Mouse (Mus musculus) myocyte (in vitro differentiated cells): ENCODE results near the gene Clock. TPM values are rescaled to one million over a fixed set of nuclear protein-coding genes. Genes with fewer than 3 reads are reported as not detected.

Experiments
- H3K27me3 ChIP-seq: one replicate; pipeline ENCODE4 v1.6.1; 2011; ENCODE audit not compliant: control insufficient read depth, insufficient read depth, insufficient read length
- H3K36me3 ChIP-seq: one replicate; pipeline ENCODE4 v1.6.1; 2011; ENCODE audit not compliant: control insufficient read depth, insufficient read depth
- H3K4me2 ChIP-seq: one replicate; pipeline ENCODE4 v1.6.1; 2011; ENCODE audit warnings: low read depth, control low read depth
- H3K4me3 ChIP-seq: one replicate; pipeline ENCODE4 v1.5.1; 2011; ENCODE audit warnings: mild to moderate bottlenecking, control low read depth, moderate library complexity
- H3K79me2 ChIP-seq: one replicate; pipeline ENCODE4 v1.6.1; 2011; ENCODE audit not compliant: control insufficient read depth, insufficient read depth
- H3ac ChIP-seq: one replicate; pipeline ENCODE4 v1.6.1; 2011; ENCODE audit not compliant: control insufficient read depth, insufficient read length
- CEBPB ChIP-seq: IDR thresholded peaks from 2 replicates; pipeline ENCODE4 v1.6.1; 2011; ENCODE audit warnings: mild to moderate bottlenecking, moderate library complexity; ENCODE audit not compliant: poor library complexity, insufficient read depth, severe bottlenecking
- E2F4 ChIP-seq: IDR thresholded peaks from one replicate; pipeline ENCODE4 v1.6.1; 2011; ENCODE audit warnings: mild to moderate bottlenecking, control low read depth, moderate library complexity; ENCODE audit not compliant: insufficient read depth
- MAX ChIP-seq: IDR thresholded peaks from one replicate; pipeline ENCODE4 v1.6.1; 2011; ENCODE audit warnings: low read depth, mild to moderate bottlenecking, control low read depth
- MYOD1 ChIP-seq, 3 experiments: IDR thresholded peaks; one replicate each; pipeline ENCODE4 v1.6.1; 2011; ENCODE audit warnings: control low read depth in 2 of 3, low read depth in 2 of 3, mild to moderate bottlenecking in 2 of 3, moderate library complexity in 1 of 3; ENCODE audit not compliant: insufficient read length in 2 of 3, control insufficient read depth in 1 of 3
- MYOG ChIP-seq, 3 experiments: IDR thresholded peaks; one replicate each; pipeline ENCODE4 v1.6.1; 2011; ENCODE audit warnings: control low read depth in 2 of 3, low read depth in 2 of 3, mild to moderate bottlenecking in 2 of 3; ENCODE audit not compliant: insufficient read length in 2 of 3, control insufficient read depth in 1 of 3, insufficient read depth in 1 of 3
- POLR2A ChIP-seq: IDR thresholded peaks from one replicate; pipeline ENCODE4 v1.6.1; 2011; ENCODE audit warnings: low read depth, mild to moderate bottlenecking, control low read depth, moderate library complexity; ENCODE audit not compliant: insufficient read length
- POLR2AphosphoS2 ChIP-seq: IDR thresholded peaks from one replicate; pipeline ENCODE4 v1.6.1; 2011; ENCODE audit warnings: low read depth, control low read depth; ENCODE audit not compliant: insufficient read length
- REST ChIP-seq: IDR thresholded peaks from one replicate; pipeline ENCODE4 v1.6.1; 2011; ENCODE audit warnings: mild to moderate bottlenecking, control low read depth, moderate library complexity; ENCODE audit not compliant: insufficient read depth, insufficient read length
- SRF ChIP-seq: IDR thresholded peaks from one replicate; pipeline ENCODE4 v1.6.1; 2011; ENCODE audit warnings: low read depth; ENCODE audit not compliant: control insufficient read depth, insufficient read length
- TCF12 ChIP-seq: IDR thresholded peaks from one replicate; pipeline ENCODE4 v1.6.1; 2011; ENCODE audit warnings: mild to moderate bottlenecking, control low read depth; ENCODE audit not compliant: poor library complexity, insufficient read depth, severe bottlenecking
- TCF3 ChIP-seq: IDR thresholded peaks from one replicate; pipeline ENCODE4 v1.6.1; 2011; ENCODE audit warnings: low read depth, control low read depth; ENCODE audit not compliant: insufficient read length
- USF1 ChIP-seq: IDR thresholded peaks from one replicate; pipeline ENCODE4 v1.6.1; 2011; ENCODE audit warnings: low read depth, mild to moderate bottlenecking, control low read depth, moderate library complexity
- polyA plus RNA-seq: library from polyadenylated mRNA; unstranded; fragments of >200 nt; fragmentation: generic; extraction: Trizol; gene quantifications from one replicate; pipeline ENCODE4 v1.2.1, GENCODE M21; 2012; ENCODE audit warnings: missing spikeins

The Clock gene
- polyA plus RNA-seq, 1 experiment = 5.3 TPM

- TF ChIP-seq MAX = no peak
- TF ChIP-seq MYOD1 (IDR thresholded peaks at IDR 0.05; ENCODE audit: control insufficient read depth in 1 of 3, insufficient read length in 2 of 3, low read depth in 2 of 3) = no peak
- TF ChIP-seq TCF12 = no peak
- no peak for TF ChIP-seq USF1
- no peak for TF ChIP-seq TCF3
- TF ChIP-seq CEBPB = no peak
- no peak for TF ChIP-seq POLR2AphosphoS2
- TF ChIP-seq E2F4 = no peak
- TF ChIP-seq MYOG (IDR thresholded peaks at IDR 0.05; ENCODE audit: control insufficient read depth in 1 of 3, insufficient read depth in 1 of 3, insufficient read length in 2 of 3, low read depth in 2 of 3) = no peak
- no peak for TF ChIP-seq REST
- TF ChIP-seq POLR2A = no peak
- TF ChIP-seq SRF = no peak
- Histone ChIP-seq H3K27me3 (no peaks in the 10 kb centered on the region), H3K79me2 (peaks cover 80% of the 10 kb centered on the region), H3ac (no peak overlapping the region), H3K4me3 (no peak overlapping the region), H3K4me2 (no peak overlapping the region), H3K36me3 (no peaks in the 10 kb centered on the region)
Measured at GRCm38 (mm10) chr5:76285699-76286098, 18.9 kb downstream of the Clock start.

- H3K36me3 ChIP-seq = no peaks in the 10 kb centered on the region
- no peak overlapping the region for H3ac ChIP-seq
- H3K4me3 ChIP-seq = no peak overlapping the region
- H3K79me2 ChIP-seq = peaks cover 73% of the 10 kb centered on the region
- H3K27me3 ChIP-seq = no peaks in the 10 kb centered on the region
- H3K4me2 ChIP-seq = no peak overlapping the region
- TF ChIP-seq E2F4 (no peak), REST (no peak), CEBPB (no peak), TCF3 (no peak), TCF12 (no peak), MYOG (IDR thresholded peaks at IDR 0.05; ENCODE audit: control insufficient read depth in 1 of 3, insufficient read depth in 1 of 3, insufficient read length in 2 of 3, low read depth in 2 of 3) (no peak), USF1 (no peak), MAX (no peak), POLR2AphosphoS2 (no peak), MYOD1 (IDR thresholded peaks at IDR 0.05; ENCODE audit: control insufficient read depth in 1 of 3, insufficient read length in 2 of 3, low read depth in 2 of 3) (no peak), SRF (no peak), POLR2A (no peak)
Measured at GRCm38 (mm10) chr5:76283890-76284289, 20.7 kb downstream of the Clock start.

GRCm38 (mm10) chr5:76274977-76275376, 29.6 kb downstream of the Clock start:
- peaks cover 8% of the 10 kb centered on the region for H3K79me2 ChIP-seq
- H3K36me3 ChIP-seq = peaks cover 21% of the 10 kb centered on the region
- TF ChIP-seq MYOG (IDR thresholded peaks at IDR 0.05; ENCODE audit: control insufficient read depth in 1 of 3, insufficient read depth in 1 of 3, insufficient read length in 2 of 3, low read depth in 2 of 3) = no peak
- no peak for TF ChIP-seq TCF3
- no peak overlapping the region for H3K4me2 ChIP-seq
- H3K4me3 ChIP-seq = no peak overlapping the region
- no peaks in the 10 kb centered on the region for H3K27me3 ChIP-seq
- no peak overlapping the region for H3ac ChIP-seq

- no peak overlapping the region for H3ac ChIP-seq
- TF ChIP-seq MYOD1 (IDR thresholded peaks at IDR 0.05; ENCODE audit: control insufficient read depth in 1 of 3, insufficient read length in 2 of 3, low read depth in 2 of 3) (no peak), TCF12 (no peak), MAX (no peak), POLR2AphosphoS2 (no peak)
Measured at GRCm38 (mm10) chr5:76250948-76251347, 53.6 kb downstream of the Clock start.

GRCm38 (mm10) chr5:76246539-76246938, 58.1 kb downstream of the Clock start:
- H3K4me2 ChIP-seq = no peak overlapping the region
- TF ChIP-seq USF1 (no peak), POLR2AphosphoS2 (no peak), TCF3 (no peak), MYOG (IDR thresholded peaks at IDR 0.05; ENCODE audit: control insufficient read depth in 1 of 3, insufficient read depth in 1 of 3, insufficient read length in 2 of 3, low read depth in 2 of 3) (no peak), POLR2A (no peak), MAX (no peak), SRF (no peak), REST (no peak), TCF12 (no peak), CEBPB (no peak), MYOD1 (IDR thresholded peaks at IDR 0.05; ENCODE audit: control insufficient read depth in 1 of 3, insufficient read length in 2 of 3, low read depth in 2 of 3) (no peak), E2F4 (no peak)
- peaks cover 31% of the 10 kb centered on the region for H3K36me3 ChIP-seq
- H3ac ChIP-seq = no peak overlapping the region
- H3K4me3 ChIP-seq = no peak overlapping the region
- no peaks in the 10 kb centered on the region for H3K27me3 ChIP-seq
- no peaks in the 10 kb centered on the region for H3K79me2 ChIP-seq

More at GRCm38 (mm10) chr5:76250948-76251347, 53.6 kb downstream of the Clock start:
- Histone ChIP-seq H3K36me3 (peaks cover 39% of the 10 kb centered on the region), H3K4me2 (no peak overlapping the region), H3K79me2 (no peaks in the 10 kb centered on the region), H3K27me3 (no peaks in the 10 kb centered on the region), H3K4me3 (no peak overlapping the region)
